Mouse (Mus musculus): Measurements from ENCODE around the gene Nupl2.

DNA sequence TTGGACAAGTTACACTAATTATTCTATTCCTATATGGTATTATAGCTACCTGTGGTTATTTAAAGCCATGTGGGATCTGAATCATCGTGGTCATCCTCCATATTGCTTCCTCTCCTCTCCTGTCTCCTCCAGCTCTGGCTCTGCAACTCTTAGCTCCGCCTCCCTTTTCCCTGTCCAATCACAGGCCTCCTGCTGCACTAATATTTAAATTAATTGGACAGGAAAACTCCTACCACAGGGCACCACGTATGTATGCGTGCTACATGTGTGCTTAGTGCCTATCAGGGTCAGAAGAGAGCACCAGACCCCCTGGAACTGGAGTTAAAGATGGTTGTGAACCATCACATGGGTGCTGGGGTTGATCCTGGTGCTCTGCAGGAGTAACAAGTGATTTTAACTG is 23.7 kb downstream of the Nupl2 start:
- TF ChIP-seq CTCF (conservative IDR thresholded peaks at IDR 0.05 in 1 of 2, IDR thresholded peaks at IDR 0.05 in 1 of 2; ENCODE audit: low read depth in 2 of 2, low read length in 2 of 2) (no peak), IRF4 (IDR thresholded peaks at IDR 0.05; ENCODE audit: low read depth, low read length) (no peak)

Data from CH12.LX (cell line).